Mouse (Mus musculus) bone marrow, adult 2 months (tissue): ENCODE measurements around the gene Prss23. TPM values are rescaled to one million over a fixed set of nuclear protein-coding genes. Genes with fewer than 3 reads are reported as not detected.

Experiments used
- H3K27ac ChIP-seq: fragments of 200-500 bp; 2 replicates; pipeline ENCODE4 v1.5.1; 2012; ENCODE audit warnings: low read depth, mild to moderate bottlenecking, control low read depth, inconsistent platforms, low read length; ENCODE audit not compliant: control insufficient read depth, poor library complexity, insufficient read depth
- H3K4me1 ChIP-seq: fragments of 200-500 bp; 2 replicates; pipeline ENCODE4 v1.6.1; 2011; ENCODE audit warnings: low read length; ENCODE audit not compliant: control insufficient read depth, insufficient read depth
- H3K4me3 ChIP-seq: fragments of 200-500 bp; replicated peaks from 2 replicates; pipeline ENCODE3; 2011; ENCODE audit warnings: mild to moderate bottlenecking, low read depth, low read length, control low read depth; ENCODE audit not compliant: control insufficient read depth
- CTCF ChIP-seq: fragments of 200-500 bp; IDR thresholded peaks from 2 replicates; pipeline ENCODE4 v1.5.1; 2011; ENCODE audit warnings: low read length, control low read depth; ENCODE audit not compliant: control insufficient read depth, insufficient read depth
- POLR2A ChIP-seq: fragments of 200-500 bp; IDR thresholded peaks from 2 replicates; pipeline ENCODE4 v1.6.1; 2011; ENCODE audit warnings: low read depth, mild to moderate bottlenecking, control low read depth, low read length, borderline replicate concordance; ENCODE audit not compliant: control insufficient read depth
- WGBS: fragments of 180-500 bp; shearing (Covaris S2); methylation state at CpG from one replicate; pipeline ENCODE4 v1.1.7; 2018; 5-methylcytosine and 5-hydroxymethylcytosine counted together
- polyA plus RNA-seq: library from polyadenylated mRNA; stranded (reverse); fragments of >200 nt; gene quantifications from 2 replicates; pipeline ENCODE4 v1.2.4, GENCODE M21; 2011; ENCODE audit warnings: low replicate concordance; ENCODE audit not compliant: missing spikeins, insufficient read depth, insufficient read length

Prss23 gene
- polyA plus RNA-seq, 1 experiment: 13.1 TPM

GRCm38 (mm10) chr7:89478490-89478889 lies 48.5 kb downstream of the Prss23 start:
- TF ChIP-seq POLR2A (no peak), CTCF (no peak)
- 86% methylated on average over 2 of the region's 2 CpGs for WGBS

GRCm38 (mm10) chr7:89477294-89477999 lies 49.5 kb downstream of the Prss23 start:
- Histone ChIP-seq H3K4me3 (no peak overlapping the region), H3K27ac (no peak overlapping the region), H3K4me1 (no peaks in the 10 kb centered on the region)
- TF ChIP-seq CTCF (0 out of 2 replicates have a peak, but pooled peaks have one; percentile 6), POLR2A (no peak)
- WGBS: 11% methylated on average over 1 of the region's 1 CpGs

More at GRCm38 (mm10) chr7:89478490-89478889, 48.5 kb downstream of the Prss23 start:
- no peak overlapping the region for H3K4me3 ChIP-seq
- no peaks in the 10 kb centered on the region for H3K4me1 ChIP-seq
- no peak overlapping the region for H3K27ac ChIP-seq

GRCm38 (mm10) chr7:89473442-89473841 lies 53.5 kb downstream of the Prss23 start:
- H3K4me3 ChIP-seq: no peak overlapping the region

GRCm38 (mm10) chr7:89463775-89464592 lies 63.0 kb downstream of the Prss23 start:
- Histone ChIP-seq H3K4me3 (no peak overlapping the region), H3K4me1 (no peaks in the 10 kb centered on the region), H3K27ac (no peak overlapping the region)
- 48% methylated on average over 10 of the region's 10 CpGs for WGBS
- no peak for TF ChIP-seq POLR2A
- no peak for TF ChIP-seq CTCF

More at GRCm38 (mm10) chr7:89473442-89473841, 53.5 kb downstream of the Prss23 start:
- Histone ChIP-seq H3K4me1 (no peaks in the 10 kb centered on the region), H3K27ac (no peak overlapping the region)
- 30% methylated on average over 4 of the region's 4 CpGs for WGBS
- no peak for TF ChIP-seq POLR2A
- peak; percentile 48 for TF ChIP-seq CTCF

GRCm38 (mm10) chr7:89463246-89463645 lies 63.7 kb downstream of the Prss23 start:
- TF ChIP-seq POLR2A (no peak), CTCF (no peak)
- Histone ChIP-seq H3K4me1 (no peaks in the 10 kb centered on the region), H3K4me3 (no peak overlapping the region), H3K27ac (no peak overlapping the region)
- WGBS: 55% methylated on average over 3 of the region's 3 CpGs

- WGBS: 84% methylated on average over 5 of the region's 5 CpGs
Measured at GRCm38 (mm10) chr7:89462646-89463207, 64.3 kb downstream of the Prss23 start.

GRCm38 (mm10) chr7:89461351-89461750 lies 65.6 kb downstream of the Prss23 start:
- Histone ChIP-seq H3K4me1 (no peaks in the 10 kb centered on the region), H3K27ac (no peak overlapping the region), H3K4me3 (no peak overlapping the region)
- TF ChIP-seq CTCF: no peak
- no peak for TF ChIP-seq POLR2A
- 89% methylated on average over 3 of the region's 3 CpGs for WGBS

More at GRCm38 (mm10) chr7:89462646-89463207, 64.3 kb downstream of the Prss23 start:
- Histone ChIP-seq H3K4me3 (no peak overlapping the region), H3K27ac (no peak overlapping the region), H3K4me1 (no peaks in the 10 kb centered on the region)
- no peak for TF ChIP-seq POLR2A
- no peak for TF ChIP-seq CTCF

GRCm38 (mm10) chr7:89460911-89461310 lies 66.1 kb downstream of the Prss23 start:
- H3K4me3 ChIP-seq: no peak overlapping the region
- TF ChIP-seq CTCF: no peak
- TF ChIP-seq POLR2A: no peak
- H3K27ac ChIP-seq: no peak overlapping the region
- no peaks in the 10 kb centered on the region for H3K4me1 ChIP-seq
